Mouse (Mus musculus) spleen, postnatal 4 days (tissue): ENCODE data around the gene Tbc1d10a.
A peak's percentile ranks its signal among the peaks of the same experiment; 100 is the strongest.
"Not testable (repeated sequence)": the region's sequence is repeated elsewhere in the genome, so short reads cannot be mapped to it uniquely, and the experiment has no call there.

Experiments used
- DNase-seq, 2 experiments: peaks; one replicate each; pipeline ENCODE4 v3.0.0; 2022; ENCODE audit warnings: low spot score in 2 of 2

Tbc1d10a gene

DNA sequence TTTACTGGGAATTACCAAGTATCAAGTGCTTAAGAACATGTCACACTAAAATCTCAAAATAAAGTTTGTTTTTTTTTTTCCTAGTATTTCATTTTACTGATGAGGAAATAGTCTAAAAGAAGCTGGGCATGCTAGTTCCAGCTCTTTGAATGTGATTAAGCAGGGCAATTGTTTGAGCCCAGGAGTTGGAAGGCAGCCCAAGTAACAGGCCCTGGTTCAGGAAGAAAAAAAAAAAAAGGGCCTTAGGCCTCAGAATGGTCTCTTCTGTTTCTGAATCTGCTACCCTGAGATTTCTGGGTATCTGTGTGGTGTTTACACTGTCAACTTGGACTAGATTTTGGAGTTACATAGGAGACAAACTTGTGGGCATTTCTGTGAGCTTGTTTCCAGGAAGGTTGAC, 3.1 kb upstream of the Tbc1d10a start:
- no peak for DNase-seq

GRCm38 (mm10) chr11:4184251-4184952, 2.2 kb upstream of the Tbc1d10a start:
- DNase-seq: no peak

DNA sequence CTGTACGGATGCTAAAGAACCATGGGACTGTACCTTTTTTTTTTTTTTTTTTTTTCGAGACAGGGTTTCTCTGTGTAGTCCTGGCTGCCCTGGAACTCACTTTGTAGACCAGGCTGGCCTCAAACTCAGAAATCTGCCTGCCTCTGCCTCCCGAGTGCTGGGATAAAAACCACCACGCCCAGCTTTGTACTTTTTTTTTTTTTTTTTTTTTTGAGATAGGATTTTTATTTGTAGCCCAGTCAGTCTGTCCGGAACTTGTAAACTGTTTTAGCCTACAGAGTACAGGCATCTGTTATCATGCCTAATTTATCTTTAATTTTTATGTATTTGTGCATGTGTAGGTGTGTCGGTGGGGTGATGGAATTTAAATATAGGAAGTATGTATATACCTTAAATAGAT, 1.1 kb upstream of the Tbc1d10a start:
- DNase-seq: not testable (repeated sequence)

DNA sequence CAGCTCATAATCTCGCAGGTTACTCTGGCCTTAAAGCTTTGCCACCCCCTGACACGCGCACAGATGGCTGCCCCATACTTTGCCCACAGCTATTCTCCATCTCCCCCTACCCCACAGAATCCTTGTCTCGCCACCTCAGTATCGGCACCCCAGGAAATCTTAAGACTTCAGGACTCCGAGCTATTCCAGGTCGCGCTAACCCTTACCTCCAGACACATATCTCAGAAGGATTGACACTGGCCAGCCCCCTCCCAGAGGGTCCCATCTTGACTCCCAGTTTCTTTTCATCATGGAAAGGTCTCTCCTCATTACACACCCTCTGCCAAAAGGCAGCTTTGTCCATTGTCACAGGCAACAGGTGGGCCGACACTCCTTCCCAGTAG, 720 bp downstream of the Tbc1d10a start:
- no peak for DNase-seq

DNA sequence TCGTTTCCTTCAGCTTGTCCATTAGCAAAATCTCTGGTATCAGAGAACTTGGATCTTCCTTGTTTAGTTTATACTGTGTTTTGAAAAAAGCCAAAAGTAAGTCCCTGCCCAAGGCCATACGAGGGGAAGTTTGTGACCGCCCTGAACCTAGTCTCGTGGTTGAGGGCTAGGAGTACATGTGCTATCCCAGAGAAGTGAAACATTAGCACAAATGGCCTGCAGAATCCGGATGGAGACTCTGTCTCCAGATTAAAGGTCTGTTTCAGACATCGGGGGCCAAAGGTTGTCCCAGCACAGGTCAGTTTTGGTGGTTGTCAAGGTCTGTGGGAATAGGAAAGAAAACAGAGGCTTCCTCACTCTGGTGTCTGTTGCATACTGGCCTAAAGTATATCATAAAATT, 2.6 kb downstream of the Tbc1d10a start:
- DNase-seq: no peak

- no peak for DNase-seq
These were observed 4.1 kb downstream of the Tbc1d10a start for GRCm38 (mm10) chr11:4190677-4191076.

DNA sequence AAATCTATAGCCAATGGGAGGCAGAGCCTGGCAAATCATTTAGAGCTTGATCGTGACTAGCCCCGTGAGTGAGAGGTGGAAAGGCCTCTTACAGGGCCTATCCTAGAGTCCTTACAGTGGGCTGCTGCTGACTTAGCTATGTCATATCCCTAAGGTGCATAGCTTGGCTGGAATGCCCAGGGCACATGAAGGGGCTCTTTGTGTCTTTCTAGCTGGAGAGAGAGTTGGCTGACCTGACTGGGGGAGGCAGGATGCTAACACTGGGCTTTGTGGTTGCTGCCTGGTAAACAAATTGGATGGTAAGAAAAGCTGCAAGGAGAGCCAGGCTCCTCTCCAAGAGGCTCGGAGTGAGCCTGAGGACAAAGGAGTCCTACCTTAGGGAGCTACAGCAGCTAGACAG, 6.2 kb downstream of the Tbc1d10a start:
- DNase-seq: no peak

- no peak for DNase-seq
These were observed 6.8 kb downstream of the Tbc1d10a start for GRCm38 (mm10) chr11:4193420-4193819.

DNA sequence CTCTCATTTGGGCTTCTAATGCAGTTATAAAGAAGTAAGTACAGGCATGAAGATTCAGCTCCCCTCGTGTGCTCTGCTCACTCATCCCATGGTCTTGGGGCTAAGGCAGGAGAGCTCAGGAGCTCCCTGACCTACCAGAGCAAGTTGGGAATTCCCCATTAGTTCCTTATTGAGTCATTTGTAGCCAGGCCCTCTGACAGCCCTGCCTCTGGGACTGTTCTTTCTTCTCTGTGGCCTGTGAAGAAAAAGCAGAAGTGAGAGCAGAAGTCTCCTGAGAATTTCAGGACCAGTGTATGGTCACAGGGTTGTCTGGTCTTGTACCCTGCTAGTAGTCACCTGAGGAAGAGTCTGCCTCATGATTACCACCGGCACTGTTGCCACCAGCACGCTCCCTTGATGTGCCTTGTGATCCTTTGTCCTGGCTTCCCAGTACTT, 9.0 kb downstream of the Tbc1d10a start:
- no peak for DNase-seq

- DNase-seq: no peak
These were observed 10.0 kb downstream of the Tbc1d10a start for GRCm38 (mm10) chr11:4196636-4197035.

DNA sequence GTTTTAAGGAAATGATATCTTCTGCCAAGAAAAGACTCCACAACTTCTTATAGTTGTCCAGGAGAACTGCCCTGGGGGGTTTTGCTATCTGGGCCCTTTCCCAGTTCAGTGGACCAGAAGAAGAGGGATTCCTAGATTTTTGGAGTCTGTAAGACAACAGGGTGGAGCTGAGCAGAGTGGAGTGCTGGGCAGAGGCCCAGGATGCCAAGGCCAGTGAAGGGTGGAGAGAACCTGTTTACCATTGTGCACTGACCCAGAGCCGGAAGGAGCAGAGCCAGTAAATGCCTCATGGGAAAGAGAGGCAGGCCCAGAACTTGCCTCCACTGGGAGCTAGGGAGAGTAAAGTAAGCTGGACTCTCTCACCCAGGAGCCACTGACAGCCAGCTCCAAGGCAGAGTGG, 11.1 kb downstream of the Tbc1d10a start:
- no peak for DNase-seq

GRCm38 (mm10) chr11:4201981-4202700, 15.6 kb downstream of the Tbc1d10a start:
- DNase-seq: no peak

- DNase-seq: no peak
These were observed 16.6 kb downstream of the Tbc1d10a start for GRCm38 (mm10) chr11:4202995-4203704.

GRCm38 (mm10) chr11:4203705-4204074, 17.1 kb downstream of the Tbc1d10a start:
- DNase-seq: peak; percentile 34 to 65

DNA sequence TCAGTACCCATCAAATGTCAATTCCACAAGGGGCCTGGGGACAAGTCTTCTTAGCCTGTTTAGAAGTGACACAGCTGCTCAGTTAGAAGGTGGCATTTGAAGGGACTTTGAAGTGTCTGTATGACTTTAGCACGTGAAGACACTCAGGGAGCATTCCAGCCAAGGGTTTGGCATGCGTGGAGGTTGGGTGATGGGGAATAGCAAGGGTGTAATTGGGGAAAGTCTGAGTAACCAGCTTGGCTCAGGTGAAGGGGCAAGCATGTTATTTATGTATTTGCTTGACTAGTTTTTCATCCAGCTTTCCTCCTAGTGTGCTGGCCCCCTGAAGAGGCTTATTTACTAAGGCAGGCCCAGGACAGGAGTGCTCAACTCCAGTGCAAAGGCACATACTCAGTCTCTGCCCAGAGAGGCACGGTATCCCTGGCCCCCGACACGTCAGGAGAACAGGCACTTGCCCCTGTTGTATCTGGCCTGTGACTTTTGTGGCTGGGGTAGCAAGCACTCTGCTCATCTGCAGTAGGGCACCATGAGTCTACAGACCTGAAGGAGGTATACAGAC, 18.6 kb downstream of the Tbc1d10a start:
- DNase-seq: no peak

GRCm38 (mm10) chr11:4205951-4206350, 19.4 kb downstream of the Tbc1d10a start:
- no peak for DNase-seq

- no peak for DNase-seq
These were observed 20.0 kb downstream of the Tbc1d10a start for GRCm38 (mm10) chr11:4206563-4206962.

- DNase-seq: no peak
These were observed 21.1 kb downstream of the Tbc1d10a start for GRCm38 (mm10) chr11:4207655-4208054.

GRCm38 (mm10) chr11:4209556-4209955, 23.0 kb downstream of the Tbc1d10a start:
- no peak for DNase-seq

DNA sequence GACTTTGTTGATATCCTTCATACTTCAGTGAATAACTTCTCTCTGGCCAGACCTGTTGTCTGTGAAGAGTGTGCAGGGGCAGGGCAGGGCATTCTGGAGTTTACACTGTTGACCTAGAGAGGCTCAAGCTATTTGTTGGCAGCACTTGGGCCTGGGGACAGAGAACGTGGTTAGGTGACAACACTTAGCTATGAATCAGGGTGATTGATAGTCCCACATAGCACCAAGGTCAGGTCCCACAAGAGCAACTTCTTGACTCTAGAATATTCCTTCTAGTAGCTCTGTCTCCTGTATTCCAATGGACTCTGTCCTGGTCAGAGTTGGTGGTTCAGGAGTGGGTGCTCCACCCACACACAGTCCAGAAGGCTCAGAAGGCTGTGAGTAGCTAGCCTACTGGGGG, 24.2 kb downstream of the Tbc1d10a start:
- DNase-seq: no peak

DNA sequence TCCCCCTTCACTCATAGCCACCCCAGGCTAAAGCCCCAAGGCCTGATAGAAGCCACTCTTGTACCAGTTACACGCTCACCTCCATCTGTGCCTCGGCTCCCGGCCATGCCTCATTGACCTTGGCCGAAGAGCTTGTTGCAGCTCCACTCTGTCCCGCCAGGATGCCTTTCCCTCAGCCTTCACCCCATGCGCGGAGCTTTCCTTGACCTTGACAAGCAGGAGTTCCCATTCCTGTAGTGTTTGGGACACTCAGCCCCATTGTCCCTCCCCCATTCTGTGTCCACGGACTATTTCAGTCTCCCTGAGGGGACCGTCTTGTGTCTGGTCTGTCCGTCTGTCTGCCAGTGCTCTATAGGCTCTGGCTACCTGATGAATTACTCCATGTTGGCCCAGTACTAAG, 26.5 kb downstream of the Tbc1d10a start:
- DNase-seq: no peak

- no peak for DNase-seq
These were observed 28.0 kb downstream of the Tbc1d10a start for GRCm38 (mm10) chr11:4214572-4214971.

GRCm38 (mm10) chr11:4215061-4215460, 28.5 kb downstream of the Tbc1d10a start:
- DNase-seq: no peak
